Mouse (Mus musculus): ENCODE measurements around the gene Hccs. TPM values are rescaled to one million over a fixed set of nuclear protein-coding genes. Genes with fewer than 3 reads are reported as not detected.

Hccs gene
- polyA plus RNA-seq, 2 experiments from 2014 or later = 5.1 to 7.4 TPM

Other genes with a start within 250 kb of the Hccs start
- not detected for gene Amelx, start 133.2 kb downstream of the Hccs start, polyA plus RNA-seq (2017; shearing (Covaris generic))

Data from CD4-positive, CD25-positive, alpha-beta regulatory T cell, adult 4 months (primary cell).